Mouse (Mus musculus) regulatory T cell (primary cell): ENCODE data around the gene Alppl2.

Experiments
- in situ Hi-C: fragments of 300-600 bp; cut with MboI, MseI; formaldehyde crosslinking; loops from one replicate; pipeline ENCODE4 v1.15.1; 2025; ENCODE audit warnings: high pct_unique_total_duplicates

Alppl2 gene

GRCm38 (mm10) chr1:87089828-87090227 is at the start of gene Alppl2:
Gene Alppl2, minus strand, starts transcription at chr1:87089928.
- in situ Hi-C loops, result no loop called here

- in situ Hi-C loops, result no loop called here
Observed at GRCm38 (mm10) chr1:87131803-87132202, 42.1 kb upstream of the Alppl2 start.

GRCm38 (mm10) chr1:87127206-87128030 is 37.7 kb upstream of the Alppl2 start:
- in situ Hi-C loops, result no loop called here

GRCm38 (mm10) chr1:87124673-87125072 is 34.9 kb upstream of the Alppl2 start, which contains the start of gene Akp3:
Gene Akp3, plus strand, starts transcription at chr1:87124973.
- in situ Hi-C loops, result no loop called here

- in situ Hi-C loops, result loop anchor here (5.0 kb wide), 1 partner anchor 48 kb away; no protein-coding TSS in a partner anchor
Observed at GRCm38 (mm10) chr1:87114784-87115183, 25.1 kb upstream of the Alppl2 start.

GRCm38 (mm10) chr1:87111719-87112354 is 22.1 kb upstream of the Alppl2 start:
- in situ Hi-C loops, result loop anchor here (5.0 kb wide), 1 partner anchor 50 kb away; no protein-coding TSS in a partner anchor

GRCm38 (mm10) chr1:87108564-87108963 is 18.8 kb upstream of the Alppl2 start:
- in situ Hi-C loops, result no loop called here

- in situ Hi-C loops, result no loop called here
Observed at GRCm38 (mm10) chr1:87106536-87106935, 16.8 kb upstream of the Alppl2 start.

GRCm38 (mm10) chr1:87103936-87104335 is 14.2 kb upstream of the Alppl2 start:
- in situ Hi-C loops, result loop anchor here (5.0 kb wide), 1 partner anchor 83 kb away; no protein-coding TSS in a partner anchor

- in situ Hi-C loops, result loop anchor here (5.0 kb wide), 1 partner anchor 85 kb away; no protein-coding TSS in a partner anchor
Observed at GRCm38 (mm10) chr1:87102114-87102513, 12.4 kb upstream of the Alppl2 start.

- in situ Hi-C loops, result loop anchor here (5.0 kb wide), 1 partner anchor 86 kb away; no protein-coding TSS in a partner anchor
Observed at GRCm38 (mm10) chr1:87101411-87101810, 11.7 kb upstream of the Alppl2 start, which contains the start of gene Alpi. Gene Alpi, minus strand, starts transcription at chr1:87101606.

GRCm38 (mm10) chr1:87098358-87098975 is 8.7 kb upstream of the Alppl2 start:
- in situ Hi-C loops, result no loop called here

GRCm38 (mm10) chr1:87095642-87096041 is 5.9 kb upstream of the Alppl2 start:
- in situ Hi-C loops, result no loop called here

- in situ Hi-C loops, result no loop called here
Observed at GRCm38 (mm10) chr1:87089251-87089650, 477 bp downstream of the Alppl2 start.

GRCm38 (mm10) chr1:87086964-87087363 is 2.8 kb downstream of the Alppl2 start:
- in situ Hi-C loops, result no loop called here

GRCm38 (mm10) chr1:87086196-87086595 is 3.5 kb downstream of the Alppl2 start:
- in situ Hi-C loops, result no loop called here

GRCm38 (mm10) chr1:87073776-87074175 is 16.0 kb downstream of the Alppl2 start:
- in situ Hi-C loops, result no loop called here

GRCm38 (mm10) chr1:87070720-87071119 is 19.0 kb downstream of the Alppl2 start:
- in situ Hi-C loops, result no loop called here

- in situ Hi-C loops, result no loop called here
Observed at GRCm38 (mm10) chr1:87060913-87061312, 28.8 kb downstream of the Alppl2 start.

- in situ Hi-C loops, result no loop called here
Observed at GRCm38 (mm10) chr1:87059042-87059665, 30.6 kb downstream of the Alppl2 start.

- in situ Hi-C loops, result no loop called here
Observed at GRCm38 (mm10) chr1:87057075-87057474, 32.7 kb downstream of the Alppl2 start.

GRCm38 (mm10) chr1:87051369-87051768 is 38.4 kb downstream of the Alppl2 start:
- in situ Hi-C loops, result no loop called here
